Mouse (Mus musculus) ES-Bruce4 (cell line): Measurements from ENCODE around the gene Slc4a8.

Experiments
- CTCF ChIP-seq: IDR thresholded peaks from one replicate; pipeline ENCODE4 v1.8.1; 2011; ENCODE audit warnings: low read depth, low read length
- EP300 ChIP-seq: IDR thresholded peaks from 2 replicates; pipeline ENCODE4 v1.6.1; 2011; ENCODE audit warnings: low read depth, low read length; ENCODE audit not compliant: insufficient read depth
- POLR2A ChIP-seq: IDR thresholded peaks from one replicate; pipeline ENCODE4 v1.8.1; 2011; ENCODE audit warnings: low read length; ENCODE audit not compliant: insufficient read depth

GRCm38 (mm10) chr15:100754805-100755497 is 6.6 kb upstream of the Slc4a8 start:
- TF ChIP-seq POLR2A = no peak
- no peak for TF ChIP-seq EP300
- TF ChIP-seq CTCF = peak; percentile 78
